Mouse (Mus musculus) skeletal muscle tissue, adult 2 months (tissue): ENCODE data around the gene Methig1.
A peak's percentile ranks its signal among the peaks of the same experiment; 100 is the strongest.
"Not testable (repeated sequence)": the region's sequence is repeated elsewhere in the genome, so short reads cannot be mapped to it uniquely, and the experiment has no call there.

Experiments
- DNase-seq: peaks from one replicate; pipeline ENCODE4 v3.0.0-alpha.2; 2012; ENCODE audit warnings: low read depth, low spot score

Methig1 gene

DNA sequence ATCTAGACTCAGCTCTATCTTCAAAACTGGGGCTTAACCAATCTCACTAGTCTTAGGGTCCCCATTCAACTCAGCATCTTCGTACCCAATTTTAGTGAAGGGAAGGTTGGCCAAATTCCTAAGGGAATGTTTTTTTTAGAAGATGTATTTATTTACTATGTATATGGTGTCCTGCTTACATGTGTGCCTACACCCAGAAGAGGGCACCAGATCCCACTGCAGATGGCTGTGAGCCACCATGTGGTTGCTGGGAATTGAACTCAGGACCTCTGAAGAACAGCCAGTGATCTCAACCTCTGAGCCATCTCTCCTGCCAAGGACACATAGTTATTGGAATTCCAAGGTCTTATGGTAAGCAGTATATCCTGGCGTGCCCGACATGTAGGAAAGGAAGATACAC is 42.6 kb downstream of the Methig1 start:
- no peak for DNase-seq

GRCm38 (mm10) chr15:100400592-100401250 is 47.8 kb downstream of the Methig1 start:
- no peak for DNase-seq

DNA sequence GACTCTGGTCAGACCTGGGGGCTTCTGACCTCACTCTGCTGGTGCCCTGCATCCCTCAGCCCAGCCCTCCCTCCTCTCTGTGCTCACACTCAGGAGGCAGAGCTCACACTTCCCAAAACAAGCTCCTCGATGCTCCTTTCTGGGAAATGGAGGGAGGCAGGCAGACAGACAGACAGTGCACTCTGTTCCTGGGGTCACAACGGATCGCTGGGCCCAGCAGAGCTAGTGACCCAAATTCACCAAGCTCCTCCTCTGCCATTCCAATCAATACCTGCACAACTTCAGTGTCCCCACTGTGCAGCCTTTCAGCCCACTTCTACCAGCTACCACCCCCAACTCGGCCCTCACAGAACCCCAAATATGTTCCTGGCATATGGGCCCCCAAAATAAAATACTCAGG is 48.9 kb downstream of the Methig1 start:
- no peak for DNase-seq

DNA sequence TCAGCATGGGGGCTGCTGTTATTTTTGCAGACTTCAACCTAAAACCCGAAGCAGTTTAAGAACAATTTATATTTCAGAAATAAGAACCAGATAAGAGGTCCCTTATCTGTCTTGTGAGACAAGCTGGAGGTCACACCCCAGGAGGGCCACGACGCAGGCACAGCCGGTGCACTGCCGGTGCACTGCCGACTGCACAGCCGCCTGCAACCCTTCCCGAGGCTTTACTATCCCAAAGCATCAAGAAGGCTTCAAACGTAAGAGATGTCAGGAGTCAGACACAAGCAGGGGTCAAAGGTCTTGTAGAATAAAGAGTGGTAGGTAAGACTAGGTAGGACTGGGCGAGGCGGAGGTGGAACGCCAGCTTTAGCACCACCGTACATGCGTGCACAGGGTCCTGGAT is 49.4 kb downstream of the Methig1 start:
- DNase-seq = no peak

DNA sequence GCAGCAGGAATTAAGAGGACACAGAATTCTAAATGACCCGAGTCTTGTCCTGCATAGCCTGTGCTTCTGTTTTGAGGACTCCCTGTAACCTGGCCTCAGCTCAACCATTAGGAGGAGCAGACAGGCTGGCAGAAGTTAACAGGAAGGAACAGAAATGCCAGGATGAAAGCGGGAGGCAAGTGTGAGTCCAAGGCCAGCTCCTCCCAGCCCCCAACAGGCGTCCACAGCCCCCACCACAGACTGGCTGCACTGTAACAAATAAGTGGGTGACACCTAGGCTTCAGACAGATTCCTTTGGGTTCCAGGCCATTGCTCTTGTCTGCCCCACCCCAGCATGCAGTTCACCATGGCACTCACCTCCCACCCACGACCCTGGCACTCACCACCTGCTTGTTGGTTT is 49.8 kb downstream of the Methig1 start:
- DNase-seq = no peak

GRCm38 (mm10) chr15:100403318-100404000 is 50.5 kb downstream of the Methig1 start:
- DNase-seq = no peak

- no peak for DNase-seq
Measured at GRCm38 (mm10) chr15:100406088-100406487, 53.1 kb downstream of the Methig1 start.

- DNase-seq = no peak
Measured at GRCm38 (mm10) chr15:100410918-100411672, 58.1 kb downstream of the Methig1 start.

GRCm38 (mm10) chr15:100411731-100412130 is 58.8 kb downstream of the Methig1 start:
- no peak for DNase-seq

DNA sequence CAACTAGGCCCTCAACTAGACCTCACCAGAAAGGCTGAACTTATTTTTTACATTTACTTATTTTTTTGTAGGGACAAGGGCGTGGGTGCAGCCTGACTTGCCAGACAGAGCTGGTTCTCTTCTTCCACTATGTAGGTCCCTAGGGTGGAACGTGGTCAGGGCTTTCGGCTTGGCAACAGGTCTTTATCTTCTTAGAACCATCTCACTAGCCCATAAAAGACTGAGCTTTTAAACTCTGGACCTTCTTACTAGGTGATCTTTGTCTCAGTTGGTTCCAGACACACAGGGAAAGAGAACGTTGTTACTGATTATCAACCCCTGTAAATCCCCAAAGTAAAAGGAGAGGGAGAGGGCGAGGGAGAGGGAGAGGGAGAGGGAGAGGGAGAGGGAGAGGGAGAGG is 60.4 kb downstream of the Methig1 start:
- no peak for DNase-seq

DNA sequence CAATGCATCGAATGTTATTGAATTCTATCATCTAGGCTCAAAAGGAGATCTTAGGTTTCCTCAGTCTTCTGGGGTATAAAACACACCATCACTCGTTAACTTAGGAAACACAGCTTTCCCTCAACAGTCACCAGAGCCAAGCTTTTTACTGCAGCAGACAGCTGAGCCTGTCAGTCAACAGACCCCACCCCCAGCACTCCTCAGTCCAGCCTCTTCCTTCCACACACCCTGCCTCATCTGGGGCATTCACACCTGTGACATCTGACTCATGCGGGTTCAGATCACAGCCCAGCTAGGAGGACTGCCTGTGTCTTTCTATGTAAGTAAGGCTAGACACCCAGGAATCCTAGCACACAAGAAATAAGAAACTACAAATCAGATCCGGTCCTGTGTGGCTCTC is 61.1 kb downstream of the Methig1 start:
- peak; percentile 88 for DNase-seq

DNA sequence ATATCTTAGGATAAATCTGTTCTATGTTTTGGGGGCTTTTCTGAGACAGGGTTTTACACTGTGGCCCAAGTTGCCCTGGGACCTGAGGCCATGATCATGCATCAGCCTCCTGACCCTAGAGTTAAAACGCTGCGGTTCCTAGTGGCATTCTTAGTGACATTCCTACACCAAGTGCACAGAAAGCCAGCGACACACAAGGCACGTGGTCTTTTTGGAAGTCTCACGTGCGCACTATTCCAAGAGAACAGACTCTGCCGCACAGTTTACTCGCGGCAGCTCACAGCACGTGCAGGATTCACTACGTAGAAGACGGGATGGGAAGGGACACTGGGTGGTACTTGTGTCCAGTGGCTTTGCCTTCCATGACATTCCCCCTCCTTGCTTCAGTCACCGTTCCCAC is 62.0 kb downstream of the Methig1 start:
- DNase-seq = no peak

DNA sequence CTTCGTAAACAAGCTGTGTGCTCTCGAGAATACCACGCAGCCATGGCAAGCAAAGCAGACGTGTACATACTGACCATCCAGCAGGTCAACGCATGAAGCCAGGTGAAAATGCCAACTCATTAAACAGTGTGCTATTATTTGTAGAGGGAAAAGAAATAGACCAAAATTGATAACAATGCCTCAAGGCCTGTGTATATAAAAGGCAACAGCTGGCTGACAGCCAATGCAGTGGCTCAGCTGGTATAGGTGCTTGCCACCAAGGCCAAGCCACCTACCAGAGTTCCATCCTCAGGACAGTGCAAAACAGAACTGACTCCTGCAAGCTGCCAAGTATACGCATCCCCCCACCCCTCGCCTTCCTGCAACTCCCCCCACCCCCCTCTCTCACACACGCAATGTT is 62.7 kb downstream of the Methig1 start:
- no peak for DNase-seq

DNA sequence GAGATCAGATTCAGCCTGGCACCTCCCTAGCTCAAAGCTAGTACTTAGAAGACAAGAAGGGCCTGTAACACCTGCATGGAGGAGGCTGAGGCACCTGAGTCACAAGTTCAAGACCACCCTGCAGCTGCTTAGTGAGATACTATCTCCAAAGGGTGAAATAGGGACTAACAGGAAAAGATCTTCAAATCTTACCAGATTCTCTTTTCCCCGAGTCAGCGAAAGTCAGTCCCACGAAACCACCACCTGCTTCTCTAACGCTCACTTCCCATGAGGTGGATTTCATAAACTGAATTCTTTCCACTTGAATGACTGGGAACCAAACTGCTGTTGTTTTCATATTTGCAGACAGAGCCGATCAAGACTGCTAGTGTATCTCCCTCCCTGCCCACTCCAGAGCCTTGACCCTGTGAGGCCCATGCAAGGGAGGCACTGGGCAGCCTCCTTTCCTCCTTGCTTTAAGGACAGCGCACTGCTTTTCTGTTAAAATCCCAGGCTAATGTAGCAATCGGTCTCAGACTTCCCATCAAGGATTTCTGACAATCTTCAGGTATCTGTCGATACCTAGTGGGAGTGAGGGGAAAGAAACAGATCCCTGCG is 65.0 kb downstream of the Methig1 start:
- DNase-seq = no peak

DNA sequence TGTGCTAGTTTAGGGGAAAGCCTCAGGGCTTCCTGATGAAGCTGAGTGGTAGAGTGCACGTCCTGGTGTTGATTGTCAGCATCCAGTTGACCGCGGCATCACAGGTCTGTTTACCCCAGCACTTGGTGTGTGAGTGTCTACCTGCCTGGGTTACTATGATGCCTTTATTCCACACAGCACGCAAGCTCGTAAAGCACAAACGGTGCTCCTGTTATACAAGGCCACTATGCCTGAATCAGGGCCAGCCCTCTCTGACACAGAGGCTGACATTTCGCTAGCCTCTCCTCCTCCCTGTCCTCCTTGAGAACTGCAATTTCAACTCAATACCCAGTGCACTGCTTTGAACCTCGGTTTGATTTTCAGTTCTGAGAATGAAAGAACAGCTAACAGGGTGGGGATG is 66.4 kb downstream of the Methig1 start:
- peak; percentile 72 for DNase-seq

DNA sequence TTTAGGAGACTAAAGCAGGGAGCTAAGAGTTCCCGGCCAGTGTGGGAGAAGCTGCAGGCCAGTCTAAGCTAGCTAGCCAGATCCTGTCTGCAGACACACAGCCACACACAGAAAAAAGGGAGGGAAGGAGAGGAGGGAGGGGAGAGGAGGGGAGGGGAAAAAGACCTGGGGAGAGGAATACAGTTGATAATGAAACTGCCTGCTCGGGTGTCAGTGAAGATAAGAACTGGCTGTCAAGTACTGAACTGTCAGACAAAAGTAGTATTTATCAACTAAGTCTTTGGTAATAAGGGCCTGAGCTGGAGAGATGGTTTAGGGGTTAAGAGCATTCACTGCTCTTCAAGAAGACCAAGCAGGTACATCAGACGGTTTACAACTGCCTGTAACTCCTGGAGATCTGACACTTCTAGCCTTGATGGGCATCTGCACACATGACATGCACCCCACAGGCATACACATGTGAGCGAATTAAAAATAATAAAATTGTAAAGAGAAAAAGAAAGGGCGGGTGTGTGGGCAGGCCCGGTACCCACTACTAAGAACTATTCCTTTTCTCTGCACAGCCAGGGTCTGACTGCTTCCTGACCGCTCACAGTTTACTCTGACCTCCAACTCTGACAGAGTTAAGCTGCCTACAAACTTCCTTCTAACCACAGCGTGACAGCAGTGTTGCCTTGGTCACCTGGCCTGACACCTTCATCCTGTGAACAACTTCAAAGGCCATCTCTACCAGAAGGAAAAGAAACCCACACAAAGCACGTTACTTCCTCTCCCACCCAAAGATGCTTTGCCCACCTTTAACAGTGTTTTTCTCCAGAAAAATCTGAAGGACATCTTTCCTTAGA is 67.2 kb downstream of the Methig1 start:
- DNase-seq = no peak

DNA sequence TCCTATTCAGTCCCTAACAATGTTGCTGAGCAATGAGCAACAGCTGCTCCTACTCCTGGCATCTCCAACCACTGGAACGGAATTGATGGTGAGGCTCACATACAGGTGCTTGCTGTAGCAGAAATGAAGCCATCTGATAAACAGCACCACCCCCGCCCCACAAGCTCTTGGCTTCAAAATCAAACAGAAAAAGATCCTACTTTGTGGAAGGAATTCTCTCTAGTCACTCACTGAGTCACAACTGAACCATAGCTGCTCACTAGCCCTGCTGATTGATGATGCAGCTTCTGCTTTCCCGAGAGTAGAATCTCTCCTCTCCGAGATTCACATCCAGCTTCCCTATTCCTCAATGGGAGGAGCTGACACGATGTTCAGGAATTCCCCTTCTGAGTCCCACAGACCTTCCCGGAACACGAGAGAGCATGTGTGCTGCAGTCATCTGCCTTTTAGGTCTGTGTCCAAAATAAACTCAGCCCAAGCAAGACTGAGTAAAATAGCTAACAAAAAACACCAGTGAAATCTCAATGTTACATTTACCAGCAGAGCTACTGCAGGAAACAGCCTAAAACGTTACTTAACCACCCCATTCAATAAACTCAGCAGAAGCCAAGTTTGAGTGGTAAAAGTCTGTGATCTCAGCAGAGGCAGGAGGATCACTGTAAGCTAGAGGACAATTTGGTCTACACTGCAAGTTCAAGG is 68.3 kb downstream of the Methig1 start:
- no peak for DNase-seq

GRCm38 (mm10) chr15:100421758-100422197 is 68.8 kb downstream of the Methig1 start, which contains the start of gene Gm5475:
Gm5475 (plus strand) TSS chr15:100422147.
- DNase-seq = not testable (repeated sequence)

- DNase-seq = no peak
Measured at GRCm38 (mm10) chr15:100422476-100422875, 69.5 kb downstream of the Methig1 start.
